Mouse (Mus musculus) megakaryocyte, adult 5-6 weeks (primary cell): ENCODE measurements at regions not wholly inside any gene's neighbourhood (a gene's known extent, or its start where the extent isn't known, plus 50 kb on each side); places are given as distances from the start of the nearest gene placed in this dataset.

ENCODE experiments used
- ATAC-seq: 2 replicates; pipeline ENCODE4 v1.8.0; 2016; ENCODE audit warnings: mild to moderate bottlenecking, inconsistent platforms; ENCODE audit not compliant: poor library complexity, severe bottlenecking

DNA sequence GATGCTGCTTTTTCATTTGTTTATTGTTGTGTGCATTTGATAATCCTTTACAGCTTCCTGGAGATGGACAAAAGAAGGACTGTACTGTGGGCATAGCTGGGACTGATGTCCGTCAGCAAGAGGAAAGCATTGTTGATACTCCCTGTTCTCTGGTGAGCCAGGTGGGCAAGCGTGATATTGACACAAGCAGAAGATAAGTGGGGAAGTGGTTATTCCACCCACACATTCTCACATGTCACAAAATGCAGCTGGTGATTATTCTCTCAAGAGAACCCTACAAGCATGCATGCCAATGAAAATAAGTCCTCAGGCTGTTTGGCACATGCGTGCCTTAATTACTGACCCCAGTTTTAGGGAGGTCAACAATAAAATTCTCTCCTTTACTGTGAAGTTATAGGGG is 483.0 kb upstream of the Mef2c start:
- peak; percentile 35; the same call in 1 of the 2 replicates for ATAC-seq

GRCm38 (mm10) chr13:83023972-83024371 is 479.9 kb upstream of the Mef2c start:
- no peak for ATAC-seq

GRCm38 (mm10) chr13:83035962-83036361 is 467.9 kb upstream of the Mef2c start:
- ATAC-seq = peak; percentile 59; the same call in 1 of the 2 replicates

DNA sequence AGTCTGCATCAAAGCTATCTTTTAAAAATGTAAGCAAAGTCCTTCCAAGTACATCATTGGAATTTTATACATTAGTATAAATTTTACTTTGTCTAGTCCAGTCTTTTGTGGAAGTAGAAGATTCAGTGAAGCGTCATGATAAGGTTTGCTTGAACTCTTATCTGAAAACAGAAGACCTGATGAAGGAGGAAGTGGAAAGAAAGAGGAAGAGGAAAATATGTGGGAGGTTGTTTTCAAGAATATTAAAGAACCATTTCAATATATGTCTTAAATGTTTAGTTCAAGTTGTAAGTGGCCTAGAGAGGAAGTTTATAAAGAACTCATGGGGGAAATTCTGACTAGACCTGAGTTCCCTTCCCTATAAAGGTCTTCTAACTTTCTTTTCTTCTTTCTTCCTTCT is 462.3 kb upstream of the Mef2c start:
- ATAC-seq = peak; percentile 27; the same call in 1 of the 2 replicates

DNA sequence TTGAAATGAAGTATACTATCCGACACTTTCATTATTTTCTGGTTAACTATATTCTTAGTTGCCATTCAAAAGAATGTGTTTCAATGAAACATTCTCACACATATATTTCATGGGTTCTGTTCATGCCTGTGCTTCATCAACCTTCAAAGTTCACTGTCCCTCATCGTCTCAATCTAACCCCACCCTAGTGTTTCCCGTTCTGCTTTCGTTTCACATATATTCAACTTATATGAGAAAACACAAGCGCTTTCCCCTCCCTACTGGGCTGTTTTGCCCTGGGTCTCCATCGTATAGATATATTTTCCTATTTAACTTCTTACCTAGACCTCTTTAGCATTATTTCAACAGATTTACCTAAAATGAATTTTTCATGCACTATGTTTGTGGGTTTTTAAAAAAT is 458.3 kb upstream of the Mef2c start:
- no peak for ATAC-seq

DNA sequence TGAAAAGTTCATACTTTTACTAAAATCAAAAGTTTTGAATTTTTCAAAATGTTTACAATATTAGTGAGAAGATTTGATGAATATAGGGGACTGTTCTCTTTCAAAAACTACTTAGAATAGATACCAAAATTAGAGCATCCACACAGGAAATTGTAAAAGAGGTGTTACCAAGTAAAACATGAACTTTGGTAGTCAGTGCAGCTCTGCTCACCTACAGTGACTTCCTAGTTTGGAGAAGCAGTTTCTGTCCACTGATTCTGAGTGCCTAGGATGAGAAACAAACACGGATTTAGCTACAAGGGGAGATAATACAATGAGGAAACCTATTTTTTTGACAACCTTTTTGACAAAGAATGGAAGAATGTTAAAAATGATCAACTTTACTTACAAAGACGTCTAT is 457.9 kb upstream of the Mef2c start:
- no peak for ATAC-seq

GRCm38 (mm10) chr13:83046571-83047123 is 457.2 kb upstream of the Mef2c start:
- no peak for ATAC-seq

DNA sequence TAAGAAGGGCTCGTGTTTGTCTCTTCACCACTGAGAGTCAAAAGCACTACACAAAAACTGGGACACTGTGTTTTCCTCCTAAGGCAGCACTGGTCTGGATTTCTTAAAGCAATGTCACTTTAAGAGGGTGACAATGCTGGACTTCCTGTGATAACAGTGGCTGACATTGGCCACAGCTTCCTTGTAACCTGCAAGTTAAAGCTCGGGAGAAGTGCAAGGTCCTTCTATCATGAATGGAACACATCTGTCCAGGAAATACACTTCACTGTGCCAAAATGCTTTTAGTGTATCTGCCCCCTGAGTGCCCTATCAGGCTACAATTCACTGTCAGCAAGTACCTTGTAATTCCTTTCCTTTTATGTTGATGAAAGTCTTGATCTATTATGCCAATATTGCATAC is 448.0 kb upstream of the Mef2c start:
- ATAC-seq = no peak

DNA sequence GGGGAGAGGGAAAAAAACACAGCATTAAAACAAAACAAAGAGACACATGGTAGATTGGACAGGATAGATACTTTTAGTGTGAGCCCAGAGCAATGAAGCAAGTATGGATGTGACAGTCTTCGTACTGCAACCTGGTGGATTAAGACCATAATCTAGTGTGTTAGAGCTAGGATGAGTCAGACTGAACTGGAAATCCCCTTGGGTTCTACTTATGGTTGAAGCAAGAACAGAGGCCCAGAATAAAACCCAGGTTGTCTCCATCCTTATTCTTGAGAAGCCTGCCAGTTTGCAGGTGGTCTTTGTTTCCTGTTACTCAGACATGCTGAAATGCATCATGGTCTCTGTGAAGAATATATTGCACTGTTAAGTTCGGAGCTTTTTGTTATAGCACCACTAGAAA is 447.4 kb upstream of the Mef2c start:
- no peak for ATAC-seq

DNA sequence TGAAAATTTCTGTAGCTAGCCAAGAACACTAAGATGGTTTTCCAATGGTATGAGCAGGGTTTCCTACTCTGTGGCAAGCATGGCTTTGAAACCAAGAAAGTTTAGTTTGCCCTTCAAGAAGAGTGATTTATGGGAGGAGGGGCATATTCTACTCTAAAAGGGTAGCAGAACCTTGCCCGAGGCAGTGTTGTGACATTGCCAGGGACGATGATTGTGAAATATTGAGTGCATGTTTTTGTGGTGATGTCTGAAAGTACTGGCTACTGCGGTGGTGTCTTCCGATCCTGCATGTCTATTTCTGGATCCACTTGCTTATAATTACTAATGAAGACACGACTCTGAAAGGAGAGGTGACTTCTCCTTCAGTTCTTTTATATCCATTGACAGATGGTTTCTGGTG is 439.1 kb upstream of the Mef2c start:
- ATAC-seq = peak; percentile 87

GRCm38 (mm10) chr13:83065201-83065600 is 438.6 kb upstream of the Mef2c start:
- 0 out of 2 replicates have a peak, but pooled peaks have one; percentile 3 for ATAC-seq

DNA sequence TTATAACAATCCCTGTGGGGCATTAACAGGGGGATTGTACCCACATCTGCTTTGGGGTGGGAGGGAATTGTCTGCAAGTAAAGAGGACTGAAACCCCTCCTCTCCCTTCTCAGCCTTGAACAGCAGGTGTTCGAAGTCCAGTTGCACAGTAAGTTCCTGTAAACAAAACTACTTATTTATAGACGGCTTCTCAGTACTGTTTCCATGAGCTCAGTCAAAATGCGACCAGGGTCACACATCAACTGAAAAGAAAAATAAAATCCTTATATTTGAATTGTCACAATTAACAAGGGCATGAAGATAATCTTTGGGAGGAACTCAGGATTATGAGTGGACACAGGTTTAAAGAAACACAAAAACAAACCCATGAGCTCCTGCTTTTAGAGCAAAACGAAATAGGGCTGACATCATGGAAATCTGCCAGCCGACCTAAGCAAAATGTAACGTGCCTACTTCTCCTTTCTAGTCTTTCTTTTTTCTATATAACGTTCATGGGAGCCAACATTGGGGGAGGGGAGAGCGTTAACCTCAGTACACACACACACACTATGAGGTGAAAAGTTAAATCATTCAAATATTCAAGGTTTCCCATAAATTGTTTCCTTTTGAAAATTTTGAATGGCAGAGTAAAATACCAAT is 437.6 kb upstream of the Mef2c start:
- ATAC-seq = peak; percentile 44

DNA sequence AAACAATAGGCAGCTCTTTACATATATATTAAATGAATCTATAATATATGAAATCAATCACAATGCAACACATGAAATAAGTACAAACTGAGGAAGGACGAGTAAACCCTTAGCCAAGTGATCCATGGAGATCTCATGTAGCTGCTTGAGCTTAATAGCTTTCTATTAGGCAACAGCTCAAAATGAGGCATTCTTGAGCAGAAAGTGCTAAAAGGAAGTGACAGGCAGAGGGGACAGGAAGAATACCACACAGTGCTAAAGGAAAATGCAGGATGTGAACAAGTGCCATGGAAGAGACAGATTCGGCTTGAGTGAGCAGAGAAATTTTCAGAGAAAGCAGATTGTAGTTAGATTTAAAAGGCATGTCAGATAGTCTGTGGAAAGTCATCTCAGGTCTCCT is 436.3 kb upstream of the Mef2c start:
- ATAC-seq = peak; percentile 48

- no peak for ATAC-seq
Observed at GRCm38 (mm10) chr13:83068588-83068987, 435.2 kb upstream of the Mef2c start.

GRCm38 (mm10) chr13:83069293-83069692 is 434.5 kb upstream of the Mef2c start:
- ATAC-seq = no peak

GRCm38 (mm10) chr13:83072073-83072472 is 431.8 kb upstream of the Mef2c start:
- no peak for ATAC-seq

GRCm38 (mm10) chr13:83074219-83074965 is 429.4 kb upstream of the Mef2c start:
- ATAC-seq = peak; percentile 90

- peak; percentile 67 for ATAC-seq
Observed at GRCm38 (mm10) chr13:83075320-83075877, 428.4 kb upstream of the Mef2c start.

- ATAC-seq = no peak
Observed at GRCm38 (mm10) chr13:83076611-83077010, 427.2 kb upstream of the Mef2c start.

- no peak for ATAC-seq
Observed at GRCm38 (mm10) chr13:83077085-83077484, 426.7 kb upstream of the Mef2c start.

DNA sequence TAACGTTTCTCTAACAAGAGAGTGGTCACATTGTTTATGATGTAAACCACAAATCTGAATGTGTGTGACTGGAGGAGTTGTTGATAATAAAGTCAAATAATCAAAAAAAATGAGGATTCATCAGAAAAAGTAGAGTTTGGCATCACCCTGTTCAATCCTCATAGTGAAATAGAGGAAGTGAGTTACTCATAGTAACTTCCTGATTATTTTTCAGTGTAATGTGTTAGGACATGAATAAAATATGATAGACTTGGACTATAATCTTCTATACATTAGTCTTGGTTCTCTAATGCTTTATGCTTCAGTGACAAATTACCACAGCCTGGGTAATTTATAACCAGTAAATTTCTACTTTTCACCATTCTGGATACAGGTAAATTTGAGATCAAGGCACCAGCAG is 424.5 kb upstream of the Mef2c start:
- ATAC-seq = peak; percentile 53

DNA sequence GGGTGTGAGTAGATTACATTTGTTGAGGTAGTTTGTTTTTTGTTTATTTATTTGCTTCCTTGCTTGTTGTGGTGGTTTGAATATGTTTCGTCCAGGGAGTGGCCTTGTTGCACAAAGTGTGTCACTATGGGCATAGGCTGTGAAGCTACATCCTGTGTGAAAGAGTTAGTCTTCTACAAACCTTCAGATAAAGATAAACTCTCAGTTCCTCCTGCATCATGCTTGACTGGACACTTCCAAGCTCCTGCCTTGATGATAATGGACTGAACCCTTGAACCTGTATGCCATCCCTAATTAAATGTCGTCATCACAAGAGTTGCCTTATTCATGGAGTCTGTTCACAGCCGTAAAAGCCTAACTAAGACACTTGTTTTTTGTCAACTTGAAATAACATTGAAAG is 418.9 kb upstream of the Mef2c start:
- ATAC-seq = no peak
